Mouse (Mus musculus) CH12.LX (cell line): Measurements from ENCODE around the gene Atp2b4. TPM values are rescaled to one million over a fixed set of nuclear protein-coding genes. Genes with fewer than 3 reads are reported as not detected.

Experiments
- DNase-seq: peaks from one replicate; pipeline ENCODE4 v3.0.0-alpha.2; 2013; ENCODE audit errors: extremely low read depth
- H3K27ac ChIP-seq: 2 replicates; pipeline ENCODE4 v1.5.1; 2012; ENCODE audit warnings: low read depth, mild to moderate bottlenecking, control low read depth, moderate library complexity; ENCODE audit not compliant: insufficient read depth
- H3K27me3 ChIP-seq: replicated peaks from 2 replicates; pipeline ENCODE3; 2012; ENCODE audit warnings: inconsistent platforms
- H3K36me3 ChIP-seq, 2 experiments: replicated peaks in 1 of 2; 2 replicates each; pipeline versions ENCODE3 to v1.6.1; 2012; ENCODE audit warnings: inconsistent platforms in 1 of 2, low read length in 1 of 2, mild to moderate bottlenecking in 1 of 2, mixed read lengths in 1 of 2, moderate library complexity in 1 of 2; ENCODE audit not compliant: control insufficient read depth in 1 of 2, insufficient read depth in 1 of 2
- H3K4me1 ChIP-seq, 2 experiments: 2 replicates each; pipeline ENCODE4 v1.6.1; 2012; ENCODE audit warnings: inconsistent platforms in 1 of 2, moderate library complexity in 1 of 2; ENCODE audit not compliant: insufficient read depth in 2 of 2, control insufficient read depth in 1 of 2
- H3K4me2 ChIP-seq: 2 replicates; pipeline ENCODE4 v1.6.1; 2012; ENCODE audit warnings: low read depth, mild to moderate bottlenecking, control low read depth; ENCODE audit not compliant: poor library complexity, insufficient read depth, severe bottlenecking
- H3K4me3 ChIP-seq, 3 experiments: fragments of 150-350 bp in 1 of 3; sonication (generic) in 1 of 3; replicated peaks in 1 of 3; 2 replicates each; pipeline versions ENCODE3 to v1.5.1; 2011 to 2012; ENCODE audit warnings: low read depth in 2 of 3, low read length in 2 of 3, mild to moderate bottlenecking in 2 of 3, moderate library complexity in 2 of 3, control low read depth in 1 of 3, improper control_type of control experiment in 1 of 3, inconsistent platforms in 1 of 3, mixed read lengths in 1 of 3; ENCODE audit not compliant: poor library complexity in 1 of 3
- H3K79me2 ChIP-seq: replicated peaks from 2 replicates; pipeline ENCODE4 v1.6.1; 2012; ENCODE audit warnings: mild to moderate bottlenecking, moderate library complexity; ENCODE audit not compliant: control insufficient read depth, poor library complexity, insufficient read depth, severe bottlenecking; ENCODE audit errors: extremely low read depth
- H3K9ac ChIP-seq: 2 replicates; pipeline ENCODE4 v1.6.1; 2012; ENCODE audit warnings: low read depth, mild to moderate bottlenecking, control low read depth, moderate library complexity; ENCODE audit not compliant: insufficient read depth
- H3K9me3 ChIP-seq: replicated peaks from 2 replicates; pipeline ENCODE3; 2012; ENCODE audit warnings: low read length, inconsistent platforms, mixed read lengths
- CHD1 ChIP-seq: IDR thresholded peaks from 2 replicates; pipeline ENCODE4 v1.6.1; 2012; ENCODE audit warnings: low read depth, low read length, improper control_type of control experiment, inconsistent platforms
- CHD2 ChIP-seq: IDR thresholded peaks from 2 replicates; pipeline ENCODE4 v1.6.1; 2011; ENCODE audit warnings: low read length, improper control_type of control experiment
- E2F4 ChIP-seq: IDR thresholded peaks from 2 replicates; pipeline ENCODE4 v1.6.1; 2011; ENCODE audit warnings: low read depth, low read length, improper control_type of control experiment; ENCODE audit not compliant: insufficient replicate concordance
- ETS1 ChIP-seq: conservative IDR thresholded peaks from 2 replicates; pipeline ENCODE4 v1.6.1; 2012; ENCODE audit warnings: low read depth, mild to moderate bottlenecking, inconsistent platforms, low read length, improper control_type of control experiment, moderate library complexity
- IRF4 ChIP-seq: IDR thresholded peaks from 2 replicates; pipeline ENCODE4 v1.6.1; 2014; ENCODE audit warnings: low read depth, mild to moderate bottlenecking, inconsistent platforms, low read length, improper control_type of control experiment
- JUN ChIP-seq: IDR thresholded peaks from 2 replicates; pipeline ENCODE4 v1.6.1; 2011; ENCODE audit warnings: low read depth, mild to moderate bottlenecking, low read length, improper control_type of control experiment, moderate library complexity; ENCODE audit not compliant: insufficient read depth
- MAFK ChIP-seq: IDR thresholded peaks from 2 replicates; pipeline ENCODE4 v1.6.1; 2011; ENCODE audit warnings: low read length, improper control_type of control experiment; ENCODE audit not compliant: insufficient replicate concordance
- MAZ ChIP-seq: IDR thresholded peaks from 2 replicates; pipeline ENCODE4 v1.6.1; 2012; ENCODE audit warnings: low read depth, mild to moderate bottlenecking, inconsistent platforms, low read length, improper control_type of control experiment, moderate library complexity
- MXI1 ChIP-seq: IDR thresholded peaks from 2 replicates; pipeline ENCODE4 v1.6.1; 2011; ENCODE audit warnings: mild to moderate bottlenecking, low read depth, low read length, improper control_type of control experiment
- MYC ChIP-seq: IDR thresholded peaks from 2 replicates; pipeline ENCODE4 v1.6.1; 2011; ENCODE audit warnings: low read depth, mild to moderate bottlenecking, improper control_type of control experiment, low read length
- NELFE ChIP-seq: IDR thresholded peaks from 2 replicates; pipeline ENCODE4 v1.6.1; 2011; ENCODE audit warnings: low read depth, low read length, improper control_type of control experiment
- NRF1 ChIP-seq: IDR thresholded peaks from 2 replicates; pipeline ENCODE4 v1.6.1; 2014; ENCODE audit warnings: low read depth, mild to moderate bottlenecking, inconsistent platforms, low read length, improper control_type of control experiment, moderate library complexity
- PAX5 ChIP-seq: IDR thresholded peaks from 2 replicates; pipeline ENCODE4 v1.6.1; 2012; ENCODE audit warnings: low read length, inconsistent platforms, mixed read lengths
- POLR2A ChIP-seq: IDR thresholded peaks from 2 replicates; pipeline ENCODE4 v1.6.1; 2011; ENCODE audit warnings: low read depth, mild to moderate bottlenecking, improper control_type of control experiment, low read length
- RAD21 ChIP-seq: IDR thresholded peaks from 2 replicates; pipeline ENCODE4 v1.6.1; 2011; ENCODE audit warnings: low read depth, mild to moderate bottlenecking, low read length, improper control_type of control experiment, moderate library complexity
- SMC3 ChIP-seq: IDR thresholded peaks from 2 replicates; pipeline ENCODE4 v1.6.1; 2011; ENCODE audit warnings: low read depth, low read length, improper control_type of control experiment
- TBP ChIP-seq: conservative IDR thresholded peaks from 2 replicates; pipeline ENCODE4 v1.6.1; 2011; ENCODE audit warnings: low read depth, low read length, improper control_type of control experiment
- TCF12 ChIP-seq: IDR thresholded peaks from 2 replicates; pipeline ENCODE4 v1.6.1; 2014; ENCODE audit warnings: low read depth, mild to moderate bottlenecking, inconsistent platforms, low read length, improper control_type of control experiment
- UBTF ChIP-seq: IDR thresholded peaks from 2 replicates; pipeline ENCODE4 v1.6.1; 2012; ENCODE audit warnings: low read depth, mild to moderate bottlenecking, inconsistent platforms, low read length, improper control_type of control experiment, moderate library complexity
- ZC3H11A ChIP-seq: IDR thresholded peaks from 2 replicates; pipeline ENCODE4 v1.6.1; 2012; ENCODE audit warnings: low read depth, mild to moderate bottlenecking, inconsistent platforms, low read length, improper control_type of control experiment
- ZKSCAN1 ChIP-seq: IDR thresholded peaks from 2 replicates; pipeline ENCODE4 v1.6.1; 2012; ENCODE audit warnings: low read depth, inconsistent platforms, low read length, improper control_type of control experiment, borderline replicate concordance
- dilution Hi-C: fragments of 300-500 bp; cut with MboI; formaldehyde crosslinking; loops from 2 replicates; pipeline ENCODE4 v1.14.3; 2020; ENCODE audit warnings: low sequenced_read_pairs; ENCODE audit not compliant: extremely low pct_unique_long_range_greater_than_20kb, extremely low pct_ligation_motif_present
- in situ Hi-C: fragments of 300-500 bp; cut with MboI; formaldehyde crosslinking; loops from 3 replicates; pipeline ENCODE4 v1.14.3; 2019; ENCODE audit warnings: low sequenced_read_pairs, low pct_ligation_motif_present, low pct_unique_long_range_greater_than_20kb, mixed read lengths
- polyA plus RNA-seq: library from polyadenylated mRNA; unstranded; fragments of >175 nt; gene quantifications from 2 replicates; pipeline ENCODE4 v1.2.1, GENCODE M21; 2012; ENCODE audit warnings: low read depth; ENCODE audit not compliant: insufficient read length
- total RNA-seq, 2 experiments: library from RNA; depleted of rRNA; stranded (reverse); fragments of 300-350 nt in 1 of 2; fragments of >200 nt in 1 of 2; gene quantifications; 2 replicates each; pipeline ENCODE4 v1.2.3; 2012 to 2014

The Atp2b4 gene
- total and polyA plus RNA-seq, 3 experiments = 6.9 to 18.4 (median 17.5) TPM

GRCm38 (mm10) chr1:133728339-133728738, 72.5 kb downstream of the Atp2b4 start:
- dilution Hi-C loops = no loop called here
- DNase-seq = no peak
- H3K27me3 ChIP-seq = no peaks in the 10 kb centered on the region
- no peak overlapping the region for H3K4me2 ChIP-seq
- H3K36me3 ChIP-seq = peaks cover 59 to 90% of the 10 kb centered on the region in 2 experiments
- no peaks in the 10 kb centered on the region for H3K79me2 ChIP-seq
- H3K9me3 ChIP-seq = no peaks in the 10 kb centered on the region
- in situ Hi-C loops = no loop called here
- H3K9ac ChIP-seq = no peak overlapping the region
- H3K4me3 ChIP-seq = no peak overlapping the region
- no peaks in the 10 kb centered on the region for H3K4me1 ChIP-seq
- TF ChIP-seq PAX5 = no peak
- TF ChIP-seq ZKSCAN1 = no peak
- no peak for TF ChIP-seq JUN
- TF ChIP-seq POLR2A = no peak
- TF ChIP-seq MYC = no peak
- no peak for TF ChIP-seq ZC3H11A
- no peak for TF ChIP-seq E2F4
- no peak for TF ChIP-seq MAZ
- TF ChIP-seq UBTF = no peak
- no peak for TF ChIP-seq NELFE
- no peak for TF ChIP-seq IRF4
- no peak overlapping the region for H3K27ac ChIP-seq

GRCm38 (mm10) chr1:133720342-133720741, 80.5 kb downstream of the Atp2b4 start:
- H3K79me2 ChIP-seq = no peaks in the 10 kb centered on the region
- no peaks in the 10 kb centered on the region for H3K9me3 ChIP-seq
- H3K4me2 ChIP-seq = no peak overlapping the region
- no peak overlapping the region for H3K4me3 ChIP-seq
- DNase-seq = no peak
- H3K27me3 ChIP-seq = no peaks in the 10 kb centered on the region
- H3K36me3 ChIP-seq = peaks cover 24 to 83% of the 10 kb centered on the region in 2 experiments
- no peaks in the 10 kb centered on the region for H3K4me1 ChIP-seq
- H3K9ac ChIP-seq = no peak overlapping the region
- TF ChIP-seq MXI1 = no peak
- TF ChIP-seq NRF1 = no peak
- dilution Hi-C loops (no loop called here), in situ Hi-C loops (no loop called here)
- H3K27ac ChIP-seq = no peak overlapping the region

GRCm38 (mm10) chr1:133718786-133719185, 82.1 kb downstream of the Atp2b4 start:
- Histone ChIP-seq H3K4me2 (no peak overlapping the region), H3K79me2 (no peaks in the 10 kb centered on the region), H3K36me3 (peaks cover 29 to 83% of the 10 kb centered on the region in 2 experiments), H3K9me3 (no peaks in the 10 kb centered on the region), H3K27ac (no peak overlapping the region), H3K4me1 (peaks cover 0 to 4% of the 10 kb centered on the region in 2 experiments; a peak in 1 of 4 replicates), H3K27me3 (no peaks in the 10 kb centered on the region), H3K9ac (no peak overlapping the region), H3K4me3 (no peak overlapping the region)
- no peak for TF ChIP-seq RAD21
- no peak for TF ChIP-seq CHD2
- no peak for TF ChIP-seq CHD1
- TF ChIP-seq ZKSCAN1 = no peak
- TF ChIP-seq ZC3H11A = no peak
- no peak for TF ChIP-seq MAZ
- TF ChIP-seq ETS1 = no peak
- TF ChIP-seq TCF12 = no peak
- TF ChIP-seq SMC3 = no peak
- TF ChIP-seq UBTF = no peak
- no peak for TF ChIP-seq PAX5
- no peak for TF ChIP-seq NRF1
- TF ChIP-seq MYC = no peak
- TF ChIP-seq TBP = no peak
- no peak for TF ChIP-seq MAFK
- TF ChIP-seq NELFE = no peak
- in situ Hi-C loops (no loop called here), dilution Hi-C loops (no loop called here)
- no peak for DNase-seq
